Mouse (Mus musculus): ENCODE measurements around the gene Nthl1.
A peak's percentile ranks its signal among the peaks of the same experiment; 100 is the strongest.

Gene Nthl1

DNA sequence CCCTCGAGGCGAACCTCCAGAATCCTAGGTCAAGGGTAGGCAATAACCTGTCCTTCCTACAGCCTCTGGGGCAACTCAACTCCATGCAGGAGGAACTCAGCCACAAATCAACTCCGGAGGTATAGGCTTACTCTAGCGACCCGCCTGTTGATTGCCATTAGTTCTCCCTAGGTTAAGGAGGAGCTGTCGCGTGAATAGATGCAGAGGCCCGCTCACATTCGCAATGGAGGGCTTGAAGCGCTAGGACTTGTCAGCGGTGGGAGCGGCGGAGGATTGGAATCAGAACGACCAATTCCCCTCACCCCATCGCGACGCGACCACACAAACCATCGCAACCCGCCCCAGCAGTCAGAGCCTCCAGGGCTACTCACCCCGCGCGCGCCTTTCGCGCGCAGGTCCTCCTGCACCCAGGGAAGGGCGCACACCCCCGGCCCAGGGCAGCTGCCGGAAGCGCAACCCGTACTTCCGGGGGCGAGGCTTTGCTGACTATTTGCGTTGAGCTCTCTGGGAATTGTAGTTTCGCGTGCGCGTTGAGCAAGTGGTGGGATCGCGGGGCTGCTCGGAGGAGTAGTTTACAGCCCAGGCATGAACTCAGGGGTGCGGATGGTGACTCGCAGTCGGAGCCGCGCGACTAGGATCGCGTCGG, at the start of gene Nthl1, which contains the start of gene Tsc2:
Gene Nthl1, plus strand, starts transcription at position 514 of the 646 bp plus-strand sequence.
Gene Tsc2, minus strand, starts transcription at position 464 of the 646 bp plus-strand sequence.
- DNase-seq (ENCODE audit: low read depth, low spot score): peak; percentile 76

DNA sequence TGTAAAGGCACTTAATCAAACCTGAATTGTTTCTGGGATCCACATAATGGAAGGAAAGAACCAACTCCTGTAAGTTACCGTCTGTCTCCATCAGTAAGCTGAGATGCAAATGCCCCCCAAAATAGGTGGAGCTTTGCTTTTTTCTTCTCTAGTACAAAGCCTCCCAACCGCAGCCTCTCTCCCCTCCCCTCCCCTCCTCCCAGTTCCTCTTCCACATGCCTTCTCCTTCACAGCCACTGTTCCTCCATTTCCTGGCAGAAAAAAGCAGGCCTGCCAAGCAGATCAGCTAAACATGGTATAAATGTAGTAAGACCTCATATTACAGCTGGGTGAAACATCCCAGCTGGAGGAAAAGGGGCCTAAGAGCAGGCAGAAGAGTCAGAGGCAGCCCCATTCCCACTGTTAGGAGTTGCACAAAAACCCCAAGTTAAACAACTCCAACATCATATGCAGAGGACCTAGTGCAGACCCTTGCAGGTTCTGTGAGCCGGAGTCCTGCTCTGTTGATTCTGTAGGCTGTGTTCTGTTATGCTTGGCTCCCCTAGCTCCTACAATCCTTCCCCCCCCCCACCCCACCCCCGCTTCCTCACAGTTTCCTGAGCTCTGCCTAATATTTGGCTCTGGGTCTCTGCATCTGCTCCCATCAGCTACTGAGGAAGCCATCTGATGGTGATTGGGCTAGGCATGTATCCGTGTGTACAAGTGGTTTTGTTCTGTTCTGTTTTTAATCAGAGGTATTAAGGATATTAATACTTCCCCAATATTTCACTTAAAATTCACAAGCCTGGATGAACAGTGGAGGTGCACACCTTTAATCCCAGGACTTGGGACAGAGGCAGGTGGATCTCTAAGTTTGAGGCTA, 48.6 kb upstream of the Nthl1 start:
- no peak for DNase-seq (ENCODE audit: low read depth, low spot score)

DNA sequence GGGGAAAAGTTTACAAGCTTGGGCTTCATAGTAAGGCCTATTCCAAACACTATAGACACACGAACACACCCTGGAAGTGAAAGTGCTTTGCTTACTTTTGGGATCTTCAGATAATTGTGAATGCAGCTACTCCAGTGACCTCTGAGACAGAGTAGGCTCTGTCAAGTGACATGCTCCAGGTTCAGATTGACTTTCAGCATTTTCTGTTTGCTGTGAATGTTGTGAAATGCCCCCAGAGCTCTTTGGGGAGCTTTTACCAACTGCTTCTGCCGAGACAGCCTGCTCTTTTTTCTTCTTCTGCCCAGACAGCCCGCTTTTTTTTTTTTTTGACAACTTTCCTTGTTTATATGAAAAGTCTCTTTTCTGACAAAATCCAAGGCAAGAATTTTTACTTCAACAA, 48.0 kb upstream of the Nthl1 start:
- DNase-seq (ENCODE audit: low read depth, low spot score): no peak

DNA sequence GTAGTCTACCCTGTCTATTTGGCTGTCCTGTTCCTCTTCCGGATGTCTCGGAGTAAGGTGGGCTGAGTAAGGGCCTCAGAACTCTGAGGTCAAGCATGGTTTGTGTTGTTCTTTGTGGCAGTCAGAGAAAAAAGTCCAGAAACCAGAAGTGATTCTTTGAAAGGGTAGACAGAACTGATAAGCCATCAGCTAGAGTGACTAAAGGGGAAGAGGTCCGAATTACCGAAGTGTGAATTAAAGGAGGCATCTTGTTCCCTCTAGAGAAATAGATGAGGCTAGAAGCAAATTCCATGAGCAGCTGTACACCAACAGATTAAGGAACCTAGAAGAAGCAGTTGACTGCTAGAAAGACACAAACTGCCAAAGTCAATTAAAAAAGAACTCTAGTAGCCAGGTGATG, 45.9 kb upstream of the Nthl1 start:
- no peak for DNase-seq (ENCODE audit: low read depth, low spot score)

DNA sequence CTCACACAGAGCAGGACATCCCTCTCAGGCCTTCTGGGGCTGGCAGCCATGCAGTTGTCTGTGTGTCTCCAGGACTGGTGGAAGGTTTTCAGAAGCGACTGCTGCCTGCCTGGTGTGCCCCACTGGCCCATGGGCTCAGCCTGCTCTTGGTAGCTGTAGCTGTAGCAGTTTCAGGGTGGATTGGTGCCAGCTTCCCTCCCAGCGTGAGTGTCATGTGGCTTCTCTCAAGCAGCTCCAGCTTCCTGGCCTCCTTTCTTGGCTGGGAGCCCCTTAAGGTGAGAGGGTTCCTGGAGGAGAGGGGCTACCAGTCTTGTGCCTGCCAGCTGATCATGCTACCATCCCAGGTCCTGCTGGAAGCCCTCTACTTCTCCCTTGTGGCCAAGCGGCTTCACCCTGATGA, 41.5 kb upstream of the Nthl1 start:
- DNase-seq (ENCODE audit: low read depth, low spot score): no peak

DNA sequence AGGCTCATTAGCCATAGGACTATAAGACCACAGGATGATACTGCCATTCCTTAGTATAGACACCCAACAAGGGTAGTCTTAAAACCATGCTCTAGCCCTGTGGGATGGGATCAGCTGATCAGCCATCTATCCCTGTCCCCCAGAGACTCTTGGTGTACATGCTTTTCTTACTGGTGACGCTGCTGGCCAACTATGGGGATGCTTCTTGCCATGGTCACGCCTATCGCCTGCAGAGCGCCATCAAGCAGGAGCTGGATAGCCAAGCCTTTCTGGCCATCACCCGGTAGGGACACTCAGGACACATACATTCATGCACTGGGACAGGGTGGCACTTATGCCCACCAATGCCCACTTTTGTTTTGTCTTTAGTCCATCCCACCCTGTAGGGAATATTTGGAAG, 40.8 kb upstream of the Nthl1 start:
- DNase-seq (ENCODE audit: low read depth, low spot score): no peak

DNA sequence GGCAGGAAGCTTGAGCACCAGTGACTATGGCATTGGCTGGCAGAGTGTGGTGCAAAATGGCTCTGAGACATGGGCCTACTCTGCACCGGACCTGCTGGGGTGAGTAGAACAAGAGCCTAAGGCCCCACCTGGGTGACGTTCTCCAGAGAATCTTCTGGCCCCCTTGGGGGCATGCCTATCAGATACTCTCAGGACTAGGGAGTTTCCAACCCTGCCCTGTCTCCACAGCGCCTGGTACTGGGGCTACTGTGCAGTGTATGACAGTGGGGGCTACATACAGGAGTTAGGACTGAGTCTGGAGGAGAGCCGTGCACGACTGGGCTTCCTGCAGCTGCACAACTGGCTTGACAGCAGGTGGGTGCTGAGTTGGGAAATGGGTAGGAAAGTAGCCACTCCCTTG, 39.2 kb upstream of the Nthl1 start:
- no peak for DNase-seq (ENCODE audit: low read depth, low spot score)

DNA sequence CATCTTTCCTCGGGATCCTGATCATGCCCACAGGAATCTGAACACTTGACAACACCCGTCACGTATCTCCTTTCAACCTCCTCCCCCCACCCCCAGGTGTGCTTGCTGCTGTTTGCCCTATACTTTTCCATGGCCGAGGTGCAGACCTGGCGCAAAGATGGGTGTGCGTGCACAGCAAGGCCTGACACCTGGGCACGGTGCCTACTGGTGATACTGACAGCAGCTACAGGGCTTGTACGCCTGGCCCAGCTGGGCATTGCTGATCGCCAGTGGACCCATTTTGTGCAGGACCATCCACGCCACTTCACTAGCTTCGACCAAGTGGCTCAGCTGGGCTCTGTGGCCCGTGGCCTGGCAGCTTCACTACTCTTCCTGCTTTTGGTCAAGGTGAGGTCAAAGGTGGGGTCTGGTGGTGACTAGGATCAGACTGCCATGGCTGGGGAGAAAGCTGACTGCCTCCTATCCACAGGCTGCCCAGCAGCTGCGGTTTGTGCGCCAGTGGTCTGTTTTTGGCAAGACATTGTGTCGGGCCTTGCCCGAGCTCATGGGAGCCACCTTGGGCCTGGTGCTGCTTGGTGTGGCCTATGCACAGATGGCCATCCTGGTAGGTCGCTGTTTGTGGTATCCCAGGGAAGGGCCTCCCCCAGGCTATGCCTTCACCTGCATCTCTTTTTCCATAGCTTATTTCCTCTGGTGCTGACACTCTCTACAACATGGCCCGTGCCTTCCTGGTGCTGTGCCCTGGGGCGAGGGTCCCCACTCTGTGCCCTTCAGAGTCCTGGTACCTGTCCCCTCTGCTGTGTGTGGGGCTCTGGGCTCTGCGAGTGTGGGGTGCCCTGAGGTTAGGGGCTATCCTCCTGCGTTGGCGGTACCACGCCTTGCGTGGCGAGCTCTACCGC, 38.2 kb upstream of the Nthl1 start:
- DNase-seq (ENCODE audit: low read depth, low spot score): no peak

DNA sequence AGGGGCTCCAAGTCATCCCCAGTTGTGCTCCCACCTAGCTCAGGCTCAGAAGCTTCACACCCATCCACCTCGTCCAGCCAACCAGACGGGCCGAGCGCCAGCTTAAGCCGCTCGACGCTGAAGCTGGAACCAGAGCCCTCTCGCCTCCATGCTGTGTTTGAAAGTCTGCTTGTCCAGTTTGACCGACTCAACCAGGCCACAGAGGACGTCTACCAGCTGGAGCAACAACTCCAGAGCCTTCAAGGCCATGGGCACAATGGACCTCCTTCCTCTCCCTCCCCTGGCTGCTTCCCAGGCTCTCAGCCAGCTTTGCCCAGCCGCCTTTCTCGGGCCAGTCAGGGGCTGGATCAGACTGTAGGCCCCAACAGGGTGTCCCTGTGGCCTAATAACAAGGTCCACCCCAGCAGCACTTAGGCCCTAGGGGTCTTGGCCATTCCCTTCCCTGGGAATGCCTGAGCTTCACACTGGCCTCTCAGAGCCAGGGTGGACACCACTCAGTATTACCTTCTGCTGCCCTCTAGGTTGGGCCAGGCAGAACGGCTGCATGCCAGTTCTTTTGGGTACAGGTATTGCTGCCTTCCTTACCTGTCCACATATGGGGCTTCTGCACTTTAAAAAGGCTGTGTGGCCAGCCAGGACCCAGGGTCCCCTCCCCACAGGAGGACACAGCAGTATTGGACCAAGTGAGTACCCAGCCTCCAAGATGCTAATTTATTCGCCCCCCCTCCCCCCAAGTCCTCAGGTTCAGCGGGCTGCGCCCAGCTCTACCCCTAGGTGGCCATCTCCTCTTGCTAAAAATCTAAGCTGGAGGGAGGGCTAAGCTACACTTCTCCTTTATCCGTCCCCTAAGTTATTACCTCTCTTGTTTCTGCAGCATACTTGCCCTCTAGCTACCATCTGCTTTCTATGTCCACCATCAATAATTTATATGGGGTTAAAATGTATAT, 37.1 kb upstream of the Nthl1 start:
- no peak for DNase-seq (ENCODE audit: low read depth, low spot score)

DNA sequence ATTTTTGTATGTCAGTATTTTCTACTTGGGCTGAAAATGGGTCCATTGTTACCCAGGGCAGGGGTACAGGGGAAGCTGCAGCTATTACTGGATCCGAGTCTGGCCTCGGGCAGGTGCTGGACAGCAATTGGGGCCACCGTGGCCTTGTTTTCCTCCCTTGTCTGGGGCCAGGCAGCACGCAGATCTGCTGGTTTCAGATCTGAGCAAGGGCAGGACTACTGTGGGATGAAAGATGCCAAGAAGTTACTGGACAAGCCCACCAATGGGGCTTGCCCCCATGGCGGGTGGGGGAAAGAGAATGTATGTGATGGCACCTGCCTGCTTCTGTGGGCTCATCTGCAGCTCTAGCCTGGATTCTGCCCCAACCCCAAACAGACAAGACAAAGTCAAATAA, 36.4 kb upstream of the Nthl1 start:
- DNase-seq (ENCODE audit: low read depth, low spot score): no peak

DNA sequence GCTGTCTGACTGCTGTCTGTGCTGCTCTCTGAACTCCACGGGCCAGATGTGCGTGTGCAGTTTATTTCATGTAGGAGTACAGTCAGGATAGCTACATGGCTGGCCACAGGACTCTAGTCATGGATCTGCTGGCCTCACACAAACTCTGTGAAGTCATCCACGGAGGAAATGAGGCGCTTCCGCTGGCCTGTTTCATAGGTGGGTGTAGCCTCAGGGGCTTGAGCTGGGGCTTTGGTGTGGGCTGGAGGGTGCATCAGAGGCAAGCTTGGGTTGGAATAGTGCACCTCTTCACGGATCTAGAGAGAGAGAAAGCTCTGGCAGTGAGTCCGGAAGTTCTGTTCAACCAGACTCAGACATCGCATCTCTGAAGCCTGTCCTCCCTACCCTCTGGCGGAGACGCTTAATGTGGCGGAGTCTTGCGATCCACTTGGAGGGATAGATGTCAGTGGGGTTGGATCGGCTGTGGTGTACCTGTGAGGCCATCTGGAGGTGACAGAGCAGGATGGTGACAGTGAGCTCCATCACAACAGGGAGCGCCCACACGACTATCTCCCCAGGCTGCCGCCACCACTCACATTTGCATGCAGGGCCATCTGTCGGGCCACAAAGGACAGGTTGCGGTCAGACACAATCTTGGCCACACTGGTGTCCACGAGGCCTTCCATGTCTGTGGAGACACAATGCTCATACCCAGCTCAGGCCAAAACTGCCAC, 35.9 kb upstream of the Nthl1 start:
- DNase-seq (ENCODE audit: low read depth, low spot score): no peak

DNA sequence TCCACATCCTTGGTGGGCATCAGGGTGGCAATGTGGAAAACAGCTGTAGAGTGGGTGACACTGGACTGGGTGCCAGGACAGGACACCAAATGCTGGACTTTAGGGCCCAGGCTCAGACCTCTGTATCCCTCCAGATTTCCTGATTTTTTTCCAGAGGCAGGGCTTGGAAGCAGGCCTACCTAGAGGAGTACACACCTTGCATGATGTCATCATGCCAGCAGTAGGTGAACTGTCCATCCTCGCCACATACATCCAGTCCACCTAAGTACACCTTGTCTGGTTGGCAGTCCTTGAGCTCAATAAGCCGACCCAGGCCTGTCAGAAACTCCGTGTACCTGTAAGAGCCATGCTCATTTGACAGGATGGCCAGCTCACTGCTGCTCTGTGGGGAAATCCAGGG, 34.5 kb upstream of the Nthl1 start:
- no peak for DNase-seq (ENCODE audit: low read depth, low spot score)

DNA sequence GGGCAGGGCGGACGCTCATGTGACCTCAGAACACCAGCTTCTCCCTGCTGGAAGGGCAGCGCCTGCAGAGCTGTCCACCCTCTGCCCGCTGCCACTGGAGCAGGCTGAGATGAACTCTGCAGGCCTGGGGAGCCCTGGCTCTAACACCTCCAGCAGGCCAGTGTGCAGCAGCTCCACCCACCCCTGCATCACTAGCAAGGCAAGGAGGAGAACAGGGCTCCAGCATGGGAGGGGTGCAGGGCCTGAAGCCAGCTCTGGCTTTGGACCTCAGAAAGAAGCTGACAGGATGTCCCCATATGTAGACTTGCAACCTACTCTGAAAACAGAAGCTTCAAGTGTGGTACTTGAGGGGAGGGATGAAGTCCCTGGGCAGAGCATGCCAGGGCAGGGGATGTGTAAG, 32.0 kb upstream of the Nthl1 start:
- DNase-seq (ENCODE audit: low read depth, low spot score): no peak

DNA sequence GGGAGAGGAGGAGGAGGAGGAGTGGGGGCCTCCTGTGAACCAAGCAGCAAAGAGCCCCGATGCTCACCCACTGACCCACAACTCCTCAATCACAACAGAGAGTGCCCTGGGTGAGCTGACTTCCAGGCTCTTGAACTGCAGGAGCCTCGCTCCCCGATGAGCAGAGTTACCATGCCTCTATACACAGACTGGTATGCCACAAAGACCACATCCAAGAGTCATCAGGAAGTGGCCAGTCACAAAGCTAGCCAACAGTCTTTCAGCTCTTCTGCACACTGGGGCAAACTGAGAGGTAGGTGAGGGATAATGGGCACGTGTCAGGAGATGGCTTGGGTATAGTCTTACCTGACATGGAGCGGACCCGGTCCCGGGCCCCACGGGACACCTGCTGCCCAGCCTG, 28.5 kb upstream of the Nthl1 start:
- no peak for DNase-seq (ENCODE audit: low read depth, low spot score)

DNA sequence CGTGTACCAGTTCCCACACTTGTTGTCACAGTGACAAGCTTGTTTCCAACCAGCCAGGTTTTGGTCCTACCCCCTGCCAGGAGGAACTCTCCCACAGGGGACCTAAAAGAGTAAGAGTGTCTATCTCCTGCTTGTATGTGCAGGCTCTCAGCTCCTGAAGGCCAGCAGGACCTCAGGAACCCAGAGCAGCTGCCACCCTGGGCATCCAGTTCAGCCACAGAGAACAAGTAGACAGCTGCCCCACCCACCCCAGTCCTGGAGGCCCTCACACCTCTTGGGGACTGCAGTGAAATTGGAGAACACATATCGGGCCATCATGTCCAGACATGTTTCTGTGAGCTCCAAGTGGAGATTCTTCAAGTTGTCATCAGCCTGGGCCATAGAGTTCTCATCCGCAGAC, 27.9 kb upstream of the Nthl1 start:
- DNase-seq (ENCODE audit: low read depth, low spot score): no peak

DNA sequence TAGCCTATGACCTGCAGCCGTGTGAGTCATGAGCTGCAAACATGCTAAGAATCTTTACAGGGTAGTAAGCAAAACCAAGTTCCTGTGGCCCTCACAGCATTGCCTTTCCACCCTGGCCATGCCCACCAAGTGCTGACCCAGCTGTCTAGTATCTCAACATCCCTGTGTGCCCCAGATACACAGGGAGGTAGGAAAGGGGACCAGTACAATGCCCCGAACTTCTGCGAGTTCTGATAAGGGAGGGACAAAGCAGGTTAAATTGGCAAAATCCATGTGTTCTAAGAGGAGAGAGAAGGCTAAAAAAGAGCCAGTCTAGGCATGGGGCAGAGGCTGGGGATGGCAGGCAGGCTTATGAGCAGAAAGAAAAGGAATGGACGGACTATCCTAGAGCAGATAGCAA, 24.1 kb upstream of the Nthl1 start:
- no peak for DNase-seq (ENCODE audit: low read depth, low spot score)

DNA sequence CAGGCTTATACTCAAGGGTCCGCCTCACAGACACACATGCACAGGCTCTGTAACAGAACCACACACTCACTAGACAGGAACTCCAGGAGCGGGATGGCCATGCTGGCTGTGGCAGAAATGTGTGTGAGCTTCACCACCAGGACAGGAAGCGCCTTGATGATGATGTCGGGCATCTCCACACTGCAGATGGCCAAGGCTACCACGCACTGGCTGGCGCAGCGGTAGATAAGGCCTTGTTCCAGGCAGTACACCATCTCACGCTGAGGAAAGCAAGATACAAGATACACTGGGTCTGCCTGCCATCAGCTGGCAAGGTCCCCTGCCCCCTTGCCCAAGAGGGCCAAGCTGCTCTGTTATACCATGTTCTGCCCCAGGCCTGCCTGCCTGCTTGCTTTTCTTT, 23.6 kb upstream of the Nthl1 start:
- DNase-seq (ENCODE audit: low read depth, low spot score): no peak

DNA sequence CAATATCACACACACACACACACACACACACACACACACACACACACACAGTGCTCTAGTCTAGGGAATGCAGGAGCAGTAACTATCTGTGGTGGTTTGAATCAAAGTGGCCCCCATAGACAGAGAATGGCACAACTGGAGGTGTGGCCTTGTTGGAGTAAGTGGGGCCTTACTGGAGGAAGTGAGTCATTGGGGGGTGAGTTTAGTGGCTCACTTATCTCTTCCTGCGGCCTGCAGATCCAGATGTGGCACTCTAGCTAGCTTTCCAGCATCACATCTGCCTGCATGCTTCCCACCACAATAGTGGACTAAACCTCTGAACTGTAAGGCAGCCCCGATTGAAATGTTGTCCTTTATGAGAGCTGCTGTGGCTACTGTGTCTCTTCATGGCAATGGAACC, 21.8 kb upstream of the Nthl1 start:
- DNase-seq (ENCODE audit: low read depth, low spot score): no peak

DNA sequence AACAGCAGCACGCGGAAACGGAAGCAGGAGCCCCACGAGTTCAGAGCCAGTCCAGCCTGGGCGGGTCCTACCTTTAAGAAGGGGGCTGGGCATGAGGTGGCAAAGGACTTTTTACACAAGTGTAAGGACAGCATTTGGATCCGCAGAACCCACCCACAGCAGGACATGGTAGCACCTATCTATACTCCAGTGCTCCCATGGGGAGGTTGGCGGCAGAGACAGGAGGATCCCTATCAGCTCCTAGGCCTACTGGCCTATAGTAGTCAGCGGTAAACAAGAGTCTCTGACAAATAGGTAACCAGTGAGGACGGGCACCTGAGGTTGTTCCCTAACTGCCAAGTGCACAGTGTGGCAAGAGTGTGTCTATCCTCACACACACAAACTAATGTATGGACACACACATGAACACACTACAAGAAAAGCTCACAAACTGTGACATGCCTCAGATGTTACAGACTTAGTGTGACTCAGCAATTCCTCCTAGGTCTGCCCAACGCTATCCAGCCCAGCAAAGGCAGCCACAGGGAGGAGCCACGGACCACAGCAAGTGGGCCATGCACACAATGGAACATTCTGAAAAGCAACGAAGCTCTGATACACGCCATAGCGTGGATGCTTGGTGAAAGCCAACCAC, 14.8 kb upstream of the Nthl1 start:
- no peak for DNase-seq (ENCODE audit: low read depth, low spot score)

DNA sequence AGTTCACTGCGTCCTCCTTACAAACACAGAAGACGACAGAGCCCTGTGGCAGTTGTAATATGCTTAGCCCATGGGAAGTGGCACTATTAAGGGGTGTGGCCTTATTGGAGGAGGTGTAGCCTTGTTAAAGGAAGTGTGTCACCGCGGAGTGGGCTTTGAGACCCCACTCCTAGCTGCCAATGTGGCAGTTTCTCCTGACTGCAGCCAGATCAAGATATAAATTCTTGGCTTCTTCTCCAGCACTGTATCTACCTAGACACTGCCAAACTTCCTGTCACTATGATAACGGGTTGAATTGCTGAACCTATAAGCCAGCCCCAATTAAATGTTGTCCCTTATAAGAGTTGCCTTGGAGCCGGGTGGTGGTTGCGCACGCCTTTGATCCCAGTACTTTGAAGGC, 7.0 kb upstream of the Nthl1 start:
- no peak for DNase-seq (ENCODE audit: low read depth, low spot score)

Measured in telencephalon, adult 2 months (tissue).